Mouse (Mus musculus) layer of hippocampus, postnatal 36 days (tissue): Measurements from ENCODE around the gene Olfr1033. TPM values are rescaled to one million over a fixed set of nuclear protein-coding genes. Genes with fewer than 3 reads are reported as not detected.
"Not testable (repeated sequence)": the region's sequence is repeated elsewhere in the genome, so short reads cannot be mapped to it uniquely, and the experiment has no call there.

Experiments used
- DNase-seq, 2 experiments: peaks; one replicate each; pipeline ENCODE4 v3.0.0; 2022
- total RNA-seq, 2 experiments: library from RNA; stranded (reverse); gene quantifications; 2 replicates each; pipeline ENCODE4 v1.2.3; 2021

Gene Olfr1033
- not detected for total RNA-seq

- not testable (repeated sequence) for DNase-seq
Observed at GRCm38 (mm10) chr2:86020406-86020805, at the start of gene Olfr1033. TSS of gene Olfr1033 (plus strand) at chr2:86020633.

GRCm38 (mm10) chr2:85973595-85973994 is 46.8 kb upstream of the Olfr1033 start, which contains the start of gene Olfr1029:
TSS of gene Olfr1029 (plus strand) at chr2:85973895.
- no peak for DNase-seq

- no peak for DNase-seq
Observed at GRCm38 (mm10) chr2:85978976-85979375, 41.5 kb upstream of the Olfr1033 start, which contains the start of gene Olfr1030. TSS of gene Olfr1030 (plus strand) at chr2:85979276.

- DNase-seq: no peak
Observed at GRCm38 (mm10) chr2:85990004-85990403, 30.4 kb upstream of the Olfr1033 start, which contains the start of gene Olfr1031. TSS of gene Olfr1031 (plus strand) at chr2:85990304.

- no peak for DNase-seq
Observed at GRCm38 (mm10) chr2:86005240-86005639, 15.2 kb upstream of the Olfr1033 start, which contains the start of gene Olfr1032. TSS of gene Olfr1032 (plus strand) at chr2:86005540.

GRCm38 (mm10) chr2:86021518-86021917 is 1.1 kb downstream of the Olfr1033 start:
- DNase-seq: not testable (repeated sequence)

- no peak for DNase-seq
Observed at GRCm38 (mm10) chr2:86045561-86045960, 25.1 kb downstream of the Olfr1033 start, which contains the start of gene Olfr1034. TSS of gene Olfr1034 (plus strand) at chr2:86045861.

GRCm38 (mm10) chr2:86050777-86051176 is 30.3 kb downstream of the Olfr1033 start:
- DNase-seq: not testable (repeated sequence)

- DNase-seq: not testable (repeated sequence)
Observed at GRCm38 (mm10) chr2:86063766-86064165, 43.3 kb downstream of the Olfr1033 start.

GRCm38 (mm10) chr2:86070189-86070588 is 49.8 kb downstream of the Olfr1033 start:
- no peak for DNase-seq

- not testable (repeated sequence) for DNase-seq
Observed at GRCm38 (mm10) chr2:86073692-86074091, 53.3 kb downstream of the Olfr1033 start, which contains the start of gene Olfr1036. TSS of gene Olfr1036 (plus strand) at chr2:86073992.

- DNase-seq: not testable (repeated sequence)
Observed at GRCm38 (mm10) chr2:86080478-86080877, 60.0 kb downstream of the Olfr1033 start.

GRCm38 (mm10) chr2:86087285-86087684 is 66.9 kb downstream of the Olfr1033 start, which contains the start of gene Olfr1037:
TSS of gene Olfr1037 (minus strand) at chr2:86087385.
- DNase-seq: no peak

Other genes with a start within 250 kb of the Olfr1033 start
- not detected for gene Olfr1014, start 247.9 kb upstream of the Olfr1033 start, total RNA-seq
- gene Olfr1015, start 238.6 kb upstream of the Olfr1033 start, total RNA-seq: not detected
- gene Olfr1016, start 218.1 kb upstream of the Olfr1033 start, total RNA-seq: not detected
- gene Olfr1018, start 202.2 kb upstream of the Olfr1033 start, total RNA-seq: not detected
- not detected for gene Olfr1019, start 175.2 kb upstream of the Olfr1033 start, total RNA-seq
- gene Olfr1020, start 173.6 kb upstream of the Olfr1033 start, total RNA-seq: not detected
- gene Olfr1022, start 152.0 kb upstream of the Olfr1033 start, total RNA-seq: not detected
- not detected for gene Olfr1023, start 135.0 kb upstream of the Olfr1033 start, total RNA-seq
- gene Olfr1024, start 115.6 kb upstream of the Olfr1033 start, total RNA-seq: not detected
- not detected for gene Olfr1025-ps1, start 105.4 kb upstream of the Olfr1033 start, total RNA-seq
- gene Olfr1026, start 99.1 kb upstream of the Olfr1033 start, total RNA-seq: not detected
- not detected for gene Olfr1028, start 70.2 kb upstream of the Olfr1033 start, total RNA-seq
- gene Olfr1029, start 46.7 kb upstream of the Olfr1033 start, total RNA-seq: not detected
- not detected for gene Olfr1030, start 41.4 kb upstream of the Olfr1033 start, total RNA-seq
- gene Olfr1031, start 30.3 kb upstream of the Olfr1033 start, total RNA-seq: not detected
- not detected for gene Olfr1032, start 15.1 kb upstream of the Olfr1033 start, total RNA-seq
- gene Olfr1034, start 25.2 kb downstream of the Olfr1033 start, total RNA-seq: not detected
- gene Olfr1036, start 53.4 kb downstream of the Olfr1033 start, total RNA-seq: not detected
- gene Olfr1037, start 66.8 kb downstream of the Olfr1033 start, total RNA-seq: not detected
- gene Olfr1039, start 115.3 kb downstream of the Olfr1033 start, total RNA-seq: not detected
- gene Olfr1040, start 126.1 kb downstream of the Olfr1033 start, total RNA-seq: not detected
- gene Olfr1042, start 141.2 kb downstream of the Olfr1033 start, total RNA-seq: not detected
- gene Olfr1043, start 146.9 kb downstream of the Olfr1033 start, total RNA-seq: not detected
- gene Olfr1044, start 157.2 kb downstream of the Olfr1033 start, total RNA-seq: not detected
- gene Olfr52, start 165.1 kb downstream of the Olfr1033 start, total RNA-seq: not detected
- not detected for gene Olfr1045, start 182.4 kb downstream of the Olfr1033 start, total RNA-seq
- gene Olfr1046, start 198.7 kb downstream of the Olfr1033 start, total RNA-seq: not detected
- gene Olfr1047, start 210.8 kb downstream of the Olfr1033 start, total RNA-seq: not detected
- not detected for gene Olfr1048, start 219.7 kb downstream of the Olfr1033 start, total RNA-seq
- gene Olfr1049, start 237.7 kb downstream of the Olfr1033 start, total RNA-seq: not detected